Mouse (Mus musculus) thymus, postnatal 14 days (tissue): Measurements from ENCODE around the gene Wdr31.

Source experiments
- DNase-seq: peaks from one replicate; pipeline ENCODE4 v3.0.0; 2021

Wdr31 gene

GRCm38 (mm10) chr4:62470598-62471051 lies at the start of gene Wdr31:
TSS of gene Wdr31 (minus strand) at chr4:62470896.
- peak; percentile 86 for DNase-seq

- peak; percentile 82 for DNase-seq
These were observed 49.1 kb upstream of the Wdr31 start, which contains the start of gene Alad for GRCm38 (mm10) chr4:62519849-62520233. TSS of gene Alad (minus strand) at chr4:62519918.

- no peak for DNase-seq
These were observed 48.6 kb upstream of the Wdr31 start for GRCm38 (mm10) chr4:62519122-62519848.

- DNase-seq, result peak; percentile 44
These were observed 47.9 kb upstream of the Wdr31 start for GRCm38 (mm10) chr4:62518416-62519121.

GRCm38 (mm10) chr4:62517538-62518415 lies 47.1 kb upstream of the Wdr31 start:
- no peak for DNase-seq

- DNase-seq, result no peak
These were observed 46.4 kb upstream of the Wdr31 start for GRCm38 (mm10) chr4:62517046-62517445.

- DNase-seq, result no peak
These were observed 45.9 kb upstream of the Wdr31 start for GRCm38 (mm10) chr4:62516579-62516978.

- no peak for DNase-seq
These were observed 45.4 kb upstream of the Wdr31 start for GRCm38 (mm10) chr4:62516079-62516478.

- DNase-seq, result no peak
These were observed 44.8 kb upstream of the Wdr31 start for GRCm38 (mm10) chr4:62515490-62515889.

GRCm38 (mm10) chr4:62514995-62515394 lies 44.3 kb upstream of the Wdr31 start:
- DNase-seq, result no peak

- DNase-seq, result no peak
These were observed 43.4 kb upstream of the Wdr31 start for GRCm38 (mm10) chr4:62513998-62514506.

- DNase-seq, result no peak
These were observed 39.2 kb upstream of the Wdr31 start for GRCm38 (mm10) chr4:62509946-62510345.

- no peak for DNase-seq
These were observed 38.1 kb upstream of the Wdr31 start for GRCm38 (mm10) chr4:62508839-62509238.

- peak; percentile 69 for DNase-seq
These were observed 36.1 kb upstream of the Wdr31 start for GRCm38 (mm10) chr4:62506798-62507197.

GRCm38 (mm10) chr4:62505991-62506390 lies 35.3 kb upstream of the Wdr31 start:
- no peak for DNase-seq

- DNase-seq, result no peak
These were observed 32.8 kb upstream of the Wdr31 start, which contains the start of gene Hdhd3 for GRCm38 (mm10) chr4:62503374-62503970. TSS of gene Hdhd3 (minus strand) at chr4:62503467.

GRCm38 (mm10) chr4:62502969-62503368 lies 32.3 kb upstream of the Wdr31 start:
- no peak for DNase-seq

- DNase-seq, result peak; percentile 86
These were observed 31.5 kb upstream of the Wdr31 start for GRCm38 (mm10) chr4:62501964-62502732.

GRCm38 (mm10) chr4:62501534-62501933 lies 30.8 kb upstream of the Wdr31 start:
- DNase-seq, result no peak

- DNase-seq, result no peak
These were observed 30.1 kb upstream of the Wdr31 start for GRCm38 (mm10) chr4:62500799-62501198.

GRCm38 (mm10) chr4:62496815-62497214 lies 26.1 kb upstream of the Wdr31 start:
- DNase-seq, result no peak

GRCm38 (mm10) chr4:62495946-62496345 lies 25.2 kb upstream of the Wdr31 start:
- DNase-seq, result no peak
